Mouse (Mus musculus): ENCODE measurements at regions not wholly inside any gene's neighbourhood (a gene's known extent, or its start where the extent isn't known, plus 50 kb on each side); places are given as distances from the start of the nearest gene placed in this dataset.
A peak's percentile ranks its signal among the peaks of the same experiment; 100 is the strongest.
"Not testable (repeated sequence)": the region's sequence is repeated elsewhere in the genome, so short reads cannot be mapped to it uniquely, and the experiment has no call there.

- DNase-seq (ENCODE audit: low read depth), result no peak
Observed at GRCm38 (mm10) chr10:19494461-19495105, 97.2 kb upstream of the Ifngr1 start.

GRCm38 (mm10) chr10:19498112-19498511 lies 93.6 kb upstream of the Ifngr1 start:
- no peak for DNase-seq (ENCODE audit: low read depth)

- no peak for DNase-seq (ENCODE audit: low read depth)
Observed at GRCm38 (mm10) chr10:19502874-19503273, 88.9 kb upstream of the Ifngr1 start.

GRCm38 (mm10) chr10:19503846-19504765 lies 87.6 kb upstream of the Ifngr1 start:
- DNase-seq (ENCODE audit: low read depth), result no peak

- no peak for DNase-seq (ENCODE audit: low read depth)
Observed at GRCm38 (mm10) chr10:19505174-19505573, 86.6 kb upstream of the Ifngr1 start.

GRCm38 (mm10) chr10:19505979-19506378 lies 85.8 kb upstream of the Ifngr1 start:
- no peak for DNase-seq (ENCODE audit: low read depth)

- no peak for DNase-seq (ENCODE audit: low read depth)
Observed at GRCm38 (mm10) chr10:19506434-19506833, 85.3 kb upstream of the Ifngr1 start.

GRCm38 (mm10) chr10:19508221-19508745 lies 83.5 kb upstream of the Ifngr1 start:
- DNase-seq (ENCODE audit: low read depth), result no peak

GRCm38 (mm10) chr10:19510047-19510446 lies 81.7 kb upstream of the Ifngr1 start:
- DNase-seq (ENCODE audit: low read depth), result no peak

- DNase-seq (ENCODE audit: low read depth), result not testable (repeated sequence)
Observed at GRCm38 (mm10) chr10:19514366-19514765, 77.4 kb upstream of the Ifngr1 start.

- DNase-seq (ENCODE audit: low read depth), result no peak
Observed at GRCm38 (mm10) chr10:19514837-19515236, 76.9 kb upstream of the Ifngr1 start.

GRCm38 (mm10) chr10:19516011-19516410 lies 75.7 kb upstream of the Ifngr1 start:
- DNase-seq (ENCODE audit: low read depth), result no peak

GRCm38 (mm10) chr10:19517093-19517492 lies 74.7 kb upstream of the Ifngr1 start:
- no peak for DNase-seq (ENCODE audit: low read depth)

GRCm38 (mm10) chr10:19518763-19519162 lies 73.0 kb upstream of the Ifngr1 start:
- peak; percentile 58 for DNase-seq (ENCODE audit: low read depth)

GRCm38 (mm10) chr10:19522198-19522597 lies 69.6 kb upstream of the Ifngr1 start:
- no peak for DNase-seq (ENCODE audit: low read depth)

GRCm38 (mm10) chr10:19525939-19526338 lies 65.8 kb upstream of the Ifngr1 start:
- DNase-seq (ENCODE audit: low read depth), result no peak

GRCm38 (mm10) chr10:19526353-19526752 lies 65.4 kb upstream of the Ifngr1 start:
- DNase-seq (ENCODE audit: low read depth), result no peak

GRCm38 (mm10) chr10:19529655-19530054 lies 62.1 kb upstream of the Ifngr1 start:
- DNase-seq (ENCODE audit: low read depth), result no peak

- DNase-seq (ENCODE audit: low read depth), result no peak
Observed at GRCm38 (mm10) chr10:19530056-19530455, 61.7 kb upstream of the Ifngr1 start.

GRCm38 (mm10) chr10:19531452-19531851 lies 60.3 kb upstream of the Ifngr1 start:
- no peak for DNase-seq (ENCODE audit: low read depth)

GRCm38 (mm10) chr10:19532790-19533189 lies 59.0 kb upstream of the Ifngr1 start:
- no peak for DNase-seq (ENCODE audit: low read depth)

GRCm38 (mm10) chr10:19533846-19534245 lies 57.9 kb upstream of the Ifngr1 start:
- DNase-seq (ENCODE audit: low read depth), result no peak

Measured in c-Kit-positive CD71-negative TER-119-negative erythroid progenitor cells, embryonic 14.5 days (primary cell).